Mouse (Mus musculus): ENCODE measurements at regions not wholly inside any gene's neighbourhood (a gene's known extent, or its start where the extent isn't known, plus 50 kb on each side); places are given as distances from the start of the nearest gene placed in this dataset.

GRCm38 (mm10) chr8:109436056-109436455 is 57.8 kb upstream of the Pmfbp1 start:
- no peak for TF ChIP-seq REST (IDR thresholded peaks at IDR 0.05; ENCODE audit: insufficient read depth, insufficient read length)
- no peak for TF ChIP-seq CEBPB (IDR thresholded peaks at IDR 0.05; ENCODE audit: insufficient read depth, poor library complexity, severe bottlenecking)
- no peak for TF ChIP-seq POLR2A (IDR thresholded peaks at IDR 0.05; ENCODE audit: insufficient read length, low read depth)
- no peak for TF ChIP-seq POLR2AphosphoS2 (IDR thresholded peaks at IDR 0.05; ENCODE audit: insufficient read length, low read depth)
- no peak for TF ChIP-seq MYOD1 (IDR thresholded peaks at IDR 0.05; ENCODE audit: control insufficient read depth in 1 of 3, insufficient read length in 2 of 3, low read depth in 2 of 3)
- no peak for TF ChIP-seq MAX (IDR thresholded peaks at IDR 0.05; ENCODE audit: low read depth)
- TF ChIP-seq USF1 (IDR thresholded peaks at IDR 0.05; ENCODE audit: low read depth), result no peak
